Comparison of ENCODE assay signal across 38 mouse cellular contexts in genomic region chr2:157121766-157122165, GRCm38 (mm10). TPM values are rescaled to one million over a fixed set of nuclear protein-coding genes. Genes with fewer than 3 reads are reported as not detected.
DNase-seq lines count a peak whose midpoint lies in the region; ATAC-seq and TF ChIP-seq lines count a peak whose summit lies in the region.
"Had no signal": no experiment of that assay in that cellular context is flagged by ENCODE, and none has a peak within 500 bp of the region (broad histone marks: within the 10 kb centered on the region; RNA-seq: fewer than 3 reads in every experiment).

No protein-coding gene starts in this region.

- TF ChIP-seq CTCF in heart, adult 2 months (IDR thresholded peaks at IDR 0.05) = no peak

- H3K27me3 ChIP-seq in forebrain, embryonic 16.5 days (replicated peaks; ENCODE audit: control insufficient read depth, insufficient read depth, low read length) = no peaks in the 10 kb centered on the region
- no peaks in the 10 kb centered on the region for H3K27me3 ChIP-seq in heart, adult 2 months (ENCODE audit: control insufficient read depth, insufficient read depth, low read length)
- H3K27me3 ChIP-seq: CH12.LX; embryonic facial prominence, embryonic 12.5 days; forebrain, embryonic 15.5 days; limb, embryonic 15.5 days; neural tube, embryonic 12.5 days had no signal

- no peak overlapping the region for H3K4me2 ChIP-seq in forebrain, embryonic 16.5 days (ENCODE audit: low read length)
- H3K4me2 ChIP-seq: embryonic facial prominence, embryonic 12.5 days; forebrain, embryonic 15.5 days; limb, embryonic 15.5 days; neural tube, embryonic 12.5 days had no signal

- no peaks in the 10 kb centered on the region for H3K4me1 ChIP-seq in forebrain, embryonic 16.5 days (replicated peaks; ENCODE audit: control insufficient read depth, insufficient read depth, low read length)
- no peaks in the 10 kb centered on the region for H3K4me1 ChIP-seq in heart, adult 2 months (ENCODE audit: control insufficient read depth, insufficient read depth, low read length)
- H3K4me1 ChIP-seq: embryonic facial prominence, embryonic 12.5 days; forebrain, embryonic 10.5 days; forebrain, embryonic 15.5 days; hindbrain, embryonic 10.5 days; limb, embryonic 10.5 days; limb, embryonic 15.5 days; neural tube, embryonic 12.5 days had no signal

- ATAC-seq in neutrophil, adult 5-6 weeks (ENCODE audit: extremely low read depth, insufficient number of reproducible peaks, low FRiP score, poor library complexity, severe bottlenecking) = 0 out of 2 replicates have a peak, but pooled peaks have one; percentile 30
- no peak for ATAC-seq in forebrain, embryonic 16.5 days
- ATAC-seq: forebrain, embryonic 15.5 days; hindbrain, embryonic 16.5 days; intestine, postnatal 0 days had no signal

- no peak overlapping the region for H3K9ac ChIP-seq in forebrain, embryonic 16.5 days (replicated peaks; ENCODE audit: low read depth, low read length)
- no peak overlapping the region for H3K9ac ChIP-seq in heart, adult 2 months (ENCODE audit: low read depth, low read length)
- H3K9ac ChIP-seq: embryonic facial prominence, embryonic 12.5 days; forebrain, embryonic 15.5 days; limb, embryonic 15.5 days; liver, embryonic 14.5 days; neural tube, embryonic 12.5 days had no signal

- H3K27ac ChIP-seq in forebrain, embryonic 16.5 days (ENCODE audit: low read length) = no peak overlapping the region
- H3K27ac ChIP-seq in heart, adult 2 months = no peak overlapping the region
- H3K27ac ChIP-seq: embryonic facial prominence, embryonic 12.5 days; forebrain, embryonic 10.5 days; forebrain, embryonic 15.5 days; hindbrain, embryonic 10.5 days; limb, embryonic 10.5 days; limb, embryonic 15.5 days; liver, embryonic 14.5 days; macrophage; neural tube, embryonic 12.5 days; stomach, postnatal 0 days had no signal

- no peaks in the 10 kb centered on the region for H3K79me2 ChIP-seq in heart, adult 2 months (replicated peaks; ENCODE audit: control insufficient read depth, insufficient read depth, low read length)

- TF ChIP-seq EP300 in heart, adult 2 months (IDR thresholded peaks at IDR 0.05; ENCODE audit: insufficient read depth, low read depth, low read length) = no peak

- no peaks in the 10 kb centered on the region for H3K36me3 ChIP-seq in forebrain, embryonic 16.5 days (ENCODE audit: control insufficient read depth, insufficient read depth)
- peaks cover 2% of the 10 kb centered on the region for H3K36me3 ChIP-seq in heart, adult 2 months (ENCODE audit: control insufficient read depth, insufficient read depth, low read length)

- 92% methylated on average over 8 of the region's 8 CpGs for WGBS in forebrain, embryonic 16.5 days
- 89% methylated on average over 8 of the region's 8 CpGs for WGBS in heart, adult 2 months

- no peak for TF ChIP-seq POLR2A in heart, adult 2 months (IDR thresholded peaks at IDR 0.05; ENCODE audit: insufficient read depth, low read depth, low read length)

- peak; percentile 87 for DNase-seq in CD4-positive helper T cell, adult 2 months (ENCODE audit: low read depth, low spot score)
- peak; percentile 86 for DNase-seq in T-cell, adult 2 months (ENCODE audit: low spot score)
- DNase-seq in thymus, postnatal 14 days = peak; percentile 58
- no peak for DNase-seq in frontal cortex, postnatal 10 days (ENCODE audit: low spot score in 2 of 2)
- no peak for DNase-seq in right cerebral cortex, adult 18-20 months
- DNase-seq in heart, adult 2 months = no peak
- DNase-seq: adrenal gland, postnatal 10 days; cerebellum, adult 9-10 months; embryo, embryonic 11 days; gastrocnemius, postnatal 10 days; heart, postnatal 14 days; kidney, adult 9 months; kidney, postnatal 10 days; layer of hippocampus, postnatal 36 days; lung, adult 2 months; lung, postnatal 10 days; midbrain, embryonic 14.5 days; retina, postnatal 1 day; right cerebral cortex, postnatal 25 days had no signal

- no peaks in the 10 kb centered on the region for H3K9me3 ChIP-seq in forebrain, embryonic 16.5 days (ENCODE audit: control insufficient read depth, low read length)
- H3K9me3 ChIP-seq: embryonic facial prominence, embryonic 12.5 days; forebrain, embryonic 10.5 days; forebrain, embryonic 15.5 days; hindbrain, embryonic 10.5 days; limb, embryonic 10.5 days; limb, embryonic 15.5 days; neural tube, embryonic 12.5 days had no signal

- intact Hi-C loops in heart, adult 2 months (cut with DNase I) = no loop called here

- no peak overlapping the region for H3K4me3 ChIP-seq in forebrain, embryonic 16.5 days (replicated peaks; ENCODE audit: low read length)
- H3K4me3 ChIP-seq in heart, adult 2 months = no peak overlapping the region
- H3K4me3 ChIP-seq: embryonic facial prominence, embryonic 12.5 days; forebrain, embryonic 10.5 days; forebrain, embryonic 15.5 days; hindbrain, embryonic 10.5 days; limb, embryonic 10.5 days; limb, embryonic 15.5 days; neural tube, embryonic 12.5 days had no signal

RNA-seq across cellular contexts. Expression of gene Samhd1, which starts 13.3 kb away (rescaled TPM):
- 1,618 and 1,994 TPM in 2 replicates for total RNA-seq in neutrophil, adult 5-6 weeks (2017)
- polyA plus RNA-seq in forebrain, embryonic 16.5 days (2015; fragmentation: Nextera tagmentation; extraction: Ambion mirVana) = 10.2 and 11.0 TPM in 2 replicates
- total RNA-seq in heart, adult 2 months (2021) = 10 to 100 TPM; 22.7 to 23.8 TPM
- polyA plus RNA-seq in heart, adult 2 months (2012; rRNA removed) = 19.8 and 22.7 TPM in 2 replicates

RNA-seq across cellular contexts. Expression of gene Tldc2, which starts 34.9 kb away (rescaled TPM):
- not detected in 2 replicates for total RNA-seq in neutrophil, adult 5-6 weeks (2017)
- not detected in 2 replicates for polyA plus RNA-seq in forebrain, embryonic 16.5 days (2015; fragmentation: Nextera tagmentation; extraction: Ambion mirVana)
- total RNA-seq in heart, adult 2 months (2021) = not detected
- polyA plus RNA-seq in heart, adult 2 months (2012; rRNA removed) = not detected in 2 replicates
- total RNA-seq: adrenal gland, postnatal 10 days; CH12.LX; ES-E14; gastrocnemius, postnatal 10 days; heart, postnatal 14 days; layer of hippocampus, postnatal 36 days; megakaryocyte-erythroid progenitor cell, adult 5-6 weeks had no signal
- polyA plus RNA-seq: embryonic facial prominence, embryonic 12.5 days; forebrain, embryonic 10.5 days; forebrain, embryonic 15.5 days; gonadal fat pad, adult 2 months; heart, embryonic 14.5 days; hindbrain, embryonic 10.5 days; hindbrain, embryonic 16.5 days; intestine, postnatal 0 days; limb, embryonic 10.5 days; limb, embryonic 15.5 days; liver, embryonic 14.5 days; lung, adult 2 months; macrophage; midbrain, embryonic 14.5 days; neural tube, embryonic 12.5 days; stomach, postnatal 0 days had no signal

RNA-seq across cellular contexts. Expression of gene Soga1, which starts 42.7 kb away (rescaled TPM):
- 0.23 and 0.25 TPM in 2 replicates for total RNA-seq in neutrophil, adult 5-6 weeks (2017)
- 4.7 and 5.8 TPM in 2 replicates for polyA plus RNA-seq in forebrain, embryonic 16.5 days (2015; fragmentation: Nextera tagmentation; extraction: Ambion mirVana)
- 10 to 100 TPM; 10.0 to 11.7 TPM for total RNA-seq in heart, adult 2 months (2021)
- polyA plus RNA-seq in heart, adult 2 months (2012; rRNA removed) = 4.8 and 6.6 TPM in 2 replicates

Comparison
In these comparisons a context has a peak if more than half of its experiments do, and no peak if none do; other contexts are left out.
1. DNase-seq: peak in CD4-positive helper T cell, adult 2 months (single experiment), T-cell, adult 2 months (single experiment) and thymus, postnatal 14 days (single experiment); none in frontal cortex, postnatal 10 days (0 of 2), right cerebral cortex, adult 18-20 months (single experiment) and heart, adult 2 months (0 of 2).
2. RNA of gene Samhd1, which starts 13.3 kb away (total RNA-seq): 1,618 to 1,994 TPM in neutrophil, adult 5-6 weeks; 22.7 to 23.8 TPM in heart, adult 2 months; every median in the first group is over 10 times any median in the second.